Mouse (Mus musculus) layer of hippocampus, adult 18-20 months (tissue): ENCODE results near the gene Nr6a1. TPM values are rescaled to one million over a fixed set of nuclear protein-coding genes. Genes with fewer than 3 reads are reported as not detected.

Experiments
- DNase-seq, 2 experiments: peaks; one replicate each; pipeline ENCODE4 v3.0.0; 2022; ENCODE audit warnings: low spot score in 2 of 2
- total RNA-seq, 2 experiments: library from RNA; stranded (reverse); gene quantifications; 2 replicates each; pipeline ENCODE4 v1.2.3; 2021

The Nr6a1 gene
- total RNA-seq, 2 experiments from 2014 or later: 7.2 to 8.5 TPM

- no peak for DNase-seq
Measured at GRCm38 (mm10) chr2:38938007-38938406, 10.5 kb upstream of the Nr6a1 start.

GRCm38 (mm10) chr2:38937396-38937795 is 9.9 kb upstream of the Nr6a1 start:
- no peak for DNase-seq

- DNase-seq: no peak
Measured at GRCm38 (mm10) chr2:38936721-38937378, 9.4 kb upstream of the Nr6a1 start.

GRCm38 (mm10) chr2:38934936-38935335 is 7.4 kb upstream of the Nr6a1 start:
- DNase-seq: no peak

- DNase-seq: no peak
Measured at GRCm38 (mm10) chr2:38933931-38934330, 6.4 kb upstream of the Nr6a1 start.

- peak in 1 of 2 experiments; percentile 66 for DNase-seq
Measured at GRCm38 (mm10) chr2:38931851-38932667, 4.6 kb upstream of the Nr6a1 start, which contains the start of gene Olfml2a. Gene Olfml2a, plus strand, starts transcription at chr2:38931978.

- DNase-seq: no peak
Measured at GRCm38 (mm10) chr2:38930269-38930668, 2.8 kb upstream of the Nr6a1 start.

- DNase-seq: peak; percentile 89 to 97
Measured at GRCm38 (mm10) chr2:38926145-38926891, 1.2 kb downstream of the Nr6a1 start.

GRCm38 (mm10) chr2:38925171-38926080 is 2.1 kb downstream of the Nr6a1 start:
- peak in 1 of 2 experiments; percentile 11 for DNase-seq

- DNase-seq: no peak
Measured at GRCm38 (mm10) chr2:38924571-38924970, 2.9 kb downstream of the Nr6a1 start.

GRCm38 (mm10) chr2:38923911-38924310 is 3.6 kb downstream of the Nr6a1 start:
- DNase-seq: no peak

GRCm38 (mm10) chr2:38923471-38923870 is 4.0 kb downstream of the Nr6a1 start:
- DNase-seq: no peak

GRCm38 (mm10) chr2:38921374-38921773 is 6.1 kb downstream of the Nr6a1 start:
- no peak for DNase-seq

GRCm38 (mm10) chr2:38916947-38917691 is 10.4 kb downstream of the Nr6a1 start:
- DNase-seq: no peak

GRCm38 (mm10) chr2:38914965-38915364 is 12.5 kb downstream of the Nr6a1 start:
- no peak for DNase-seq

GRCm38 (mm10) chr2:38914517-38914916 is 13.0 kb downstream of the Nr6a1 start:
- DNase-seq: no peak

GRCm38 (mm10) chr2:38908604-38909003 is 18.9 kb downstream of the Nr6a1 start:
- DNase-seq: no peak

- peak; percentile 9 to 53 for DNase-seq
Measured at GRCm38 (mm10) chr2:38906097-38906496, 21.4 kb downstream of the Nr6a1 start.

GRCm38 (mm10) chr2:38904290-38904689 is 23.2 kb downstream of the Nr6a1 start:
- no peak for DNase-seq

- DNase-seq: no peak
Measured at GRCm38 (mm10) chr2:38902866-38903265, 24.6 kb downstream of the Nr6a1 start.
